Mouse (Mus musculus) intestine, embryonic 16.5 days (tissue): ENCODE measurements around the gene Yars2. TPM values are rescaled to one million over a fixed set of nuclear protein-coding genes. Genes with fewer than 3 reads are reported as not detected.

Experiments
- ATAC-seq: fragments of 200-750 bp; cut with Nextera tagmentation; 2 replicates; pipeline ENCODE4 v1.8.0; 2017; ENCODE audit warnings: moderate TSS enrichment, moderate library complexity
- H3K27ac ChIP-seq: fragments of 300-500 bp; sonication (generic); 2 replicates; pipeline ENCODE4 v1.5.1; 2014; ENCODE audit warnings: mild to moderate bottlenecking, low read length
- H3K27me3 ChIP-seq: fragments of 300-500 bp; sonication (generic); replicated peaks from 2 replicates; pipeline ENCODE4 v1.6.1; 2014; ENCODE audit warnings: low read length, control low read depth, mixed read lengths; ENCODE audit not compliant: control insufficient read depth, insufficient read depth
- H3K36me3 ChIP-seq: fragments of 300-500 bp; sonication (generic); 2 replicates; pipeline ENCODE4 v1.6.1; 2014; ENCODE audit warnings: low read length, control low read depth; ENCODE audit not compliant: control insufficient read depth, insufficient read depth
- H3K4me1 ChIP-seq: fragments of 300-500 bp; sonication (generic); 2 replicates; pipeline ENCODE4 v1.6.1; 2014; ENCODE audit warnings: low read length, control low read depth, mixed read lengths; ENCODE audit not compliant: control insufficient read depth, insufficient read depth
- H3K4me2 ChIP-seq: fragments of 300-500 bp; sonication (generic); 2 replicates; pipeline ENCODE4 v1.6.1; 2014; ENCODE audit warnings: low read depth, low read length, control low read depth
- H3K4me3 ChIP-seq: fragments of 300-500 bp; sonication (generic); 2 replicates; pipeline ENCODE4 v1.5.1; 2014; ENCODE audit warnings: mild to moderate bottlenecking, low read length
- H3K9ac ChIP-seq: fragments of 300-500 bp; sonication (generic); 2 replicates; pipeline ENCODE4 v1.6.1; 2014; ENCODE audit warnings: low read depth, low read length
- H3K9me3 ChIP-seq: fragments of 300-500 bp; sonication (generic); 2 replicates; pipeline ENCODE4 v1.6.1; 2016; ENCODE audit warnings: low read length, control low read depth; ENCODE audit not compliant: control insufficient read depth
- WGBS: fragments of 180-500 bp; shearing (Covaris S2); extraction: QIAGEN DNeasy Blood & Tissue Kit; methylation state at CpG from one replicate; pipeline ENCODE4 v1.1.7; 2014; 5-methylcytosine and 5-hydroxymethylcytosine counted together
- polyA plus RNA-seq: library from polyadenylated mRNA; unstranded; fragments of >200 nt; fragmentation: Nextera tagmentation; extraction: Ambion mirVana; gene quantifications from 2 replicates; pipeline ENCODE4 v1.2.1, GENCODE M21; 2015

The Yars2 gene
- 37.8 and 38.2 TPM in 2 replicates for polyA plus RNA-seq

GRCm38 (mm10) chr16:16302369-16303137, at the start of gene Yars2:
TSS of gene Yars2 (plus strand) at chr16:16302965.
- H3K36me3 ChIP-seq = no peaks in the 10 kb centered on the region
- H3K27ac ChIP-seq = peak within 1 kb of the TSS; percentile 96
- ATAC-seq = peak; percentile 99
- no peaks in the 10 kb centered on the region for H3K27me3 ChIP-seq
- no peaks in the 10 kb centered on the region for H3K9me3 ChIP-seq
- H3K4me3 ChIP-seq = peak within 1 kb of the TSS; percentile 97
- peak within 1 kb of the TSS; percentile 96 for H3K9ac ChIP-seq
- H3K4me1 ChIP-seq = peaks cover 13% of the 10 kb centered on the region
- WGBS = under 1% methylated on average over 50 of the region's 50 CpGs
- peak within 1 kb of the TSS; percentile 71 for H3K4me2 ChIP-seq

- Histone ChIP-seq H3K9ac (no peak overlapping the region), H3K27ac (no peak overlapping the region), H3K27me3 (no peaks in the 10 kb centered on the region), H3K4me1 (no peaks in the 10 kb centered on the region), H3K4me2 (no peak overlapping the region), H3K9me3 (no peaks in the 10 kb centered on the region), H3K36me3 (peaks cover 2% of the 10 kb centered on the region; the same call in 1 of the 2 replicates), H3K4me3 (no peak overlapping the region)
- no peak; the same call in 1 of the 2 replicates for ATAC-seq
- WGBS = 61% methylated on average over 4 of the region's 4 CpGs
Observed at GRCm38 (mm10) chr16:16253326-16254074, 49.3 kb upstream of the Yars2 start.

- no peak overlapping the region for H3K4me2 ChIP-seq
- 60% methylated on average over 1 of the region's 1 CpGs for WGBS
- ATAC-seq = no peak
Observed at GRCm38 (mm10) chr16:16255217-16255616, 47.5 kb upstream of the Yars2 start.

GRCm38 (mm10) chr16:16255874-16256273, 46.9 kb upstream of the Yars2 start:
- Histone ChIP-seq H3K36me3 (no peaks in the 10 kb centered on the region), H3K27me3 (no peaks in the 10 kb centered on the region), H3K4me2 (no peak overlapping the region), H3K4me3 (no peak overlapping the region), H3K9me3 (no peaks in the 10 kb centered on the region), H3K4me1 (no peaks in the 10 kb centered on the region), H3K27ac (no peak overlapping the region), H3K9ac (no peak overlapping the region)
- 62% methylated on average over 7 of the region's 7 CpGs for WGBS
- no peak for ATAC-seq

More at GRCm38 (mm10) chr16:16255217-16255616, 47.5 kb upstream of the Yars2 start:
- no peaks in the 10 kb centered on the region for H3K4me1 ChIP-seq
- H3K27ac ChIP-seq = no peak overlapping the region
- no peak overlapping the region for H3K4me3 ChIP-seq
- H3K27me3 ChIP-seq = no peaks in the 10 kb centered on the region
- peaks cover 2% of the 10 kb centered on the region; the same call in 1 of the 2 replicates for H3K36me3 ChIP-seq
- no peak overlapping the region for H3K9ac ChIP-seq
- no peaks in the 10 kb centered on the region for H3K9me3 ChIP-seq

- Histone ChIP-seq H3K27ac (no peak overlapping the region), H3K4me3 (no peak overlapping the region), H3K9ac (no peak overlapping the region), H3K9me3 (no peaks in the 10 kb centered on the region), H3K36me3 (no peaks in the 10 kb centered on the region), H3K4me2 (no peak overlapping the region), H3K27me3 (no peaks in the 10 kb centered on the region), H3K4me1 (no peaks in the 10 kb centered on the region)
- 41% methylated on average over 1 of the region's 1 CpGs for WGBS
- ATAC-seq = no peak
Observed at GRCm38 (mm10) chr16:16256672-16257071, 46.1 kb upstream of the Yars2 start.

GRCm38 (mm10) chr16:16260882-16261281, 41.9 kb upstream of the Yars2 start:
- ATAC-seq = no peak
- no peak overlapping the region for H3K27ac ChIP-seq
- H3K4me2 ChIP-seq = no peak overlapping the region
- no peaks in the 10 kb centered on the region for H3K27me3 ChIP-seq
- no peaks in the 10 kb centered on the region for H3K36me3 ChIP-seq
- H3K9ac ChIP-seq = no peak overlapping the region
- H3K4me1 ChIP-seq = no peaks in the 10 kb centered on the region
- H3K9me3 ChIP-seq = no peaks in the 10 kb centered on the region
- 88% methylated on average over 5 of the region's 5 CpGs for WGBS
- no peak overlapping the region for H3K4me3 ChIP-seq

- ATAC-seq = no peak
- H3K9ac ChIP-seq = no peak overlapping the region
- no peaks in the 10 kb centered on the region for H3K27me3 ChIP-seq
- no peak overlapping the region for H3K4me3 ChIP-seq
- H3K4me2 ChIP-seq = no peak overlapping the region
- no peak overlapping the region for H3K27ac ChIP-seq
- H3K9me3 ChIP-seq = no peaks in the 10 kb centered on the region
- H3K36me3 ChIP-seq = no peaks in the 10 kb centered on the region
- no peaks in the 10 kb centered on the region for H3K4me1 ChIP-seq
- 84% methylated on average over 6 of the region's 6 CpGs for WGBS
Observed at GRCm38 (mm10) chr16:16261481-16261880, 41.3 kb upstream of the Yars2 start.

- Histone ChIP-seq H3K9ac (no peak overlapping the region), H3K4me3 (no peak overlapping the region), H3K27ac (no peak overlapping the region), H3K4me1 (no peaks in the 10 kb centered on the region), H3K36me3 (no peaks in the 10 kb centered on the region), H3K27me3 (no peaks in the 10 kb centered on the region), H3K4me2 (no peak overlapping the region), H3K9me3 (no peaks in the 10 kb centered on the region)
- ATAC-seq = no peak
- WGBS = 89% methylated on average over 3 of the region's 3 CpGs
Observed at GRCm38 (mm10) chr16:16262436-16262835, 40.3 kb upstream of the Yars2 start.

GRCm38 (mm10) chr16:16272978-16273377, 29.8 kb upstream of the Yars2 start:
- Histone ChIP-seq H3K27ac (no peak overlapping the region), H3K4me3 (no peak overlapping the region), H3K9ac (no peak overlapping the region), H3K9me3 (no peaks in the 10 kb centered on the region), H3K4me1 (no peaks in the 10 kb centered on the region), H3K27me3 (no peaks in the 10 kb centered on the region), H3K4me2 (no peak overlapping the region), H3K36me3 (no peaks in the 10 kb centered on the region)
- 70% methylated on average over 3 of the region's 3 CpGs for WGBS
- ATAC-seq = no peak
